In the genomic region with DNA sequence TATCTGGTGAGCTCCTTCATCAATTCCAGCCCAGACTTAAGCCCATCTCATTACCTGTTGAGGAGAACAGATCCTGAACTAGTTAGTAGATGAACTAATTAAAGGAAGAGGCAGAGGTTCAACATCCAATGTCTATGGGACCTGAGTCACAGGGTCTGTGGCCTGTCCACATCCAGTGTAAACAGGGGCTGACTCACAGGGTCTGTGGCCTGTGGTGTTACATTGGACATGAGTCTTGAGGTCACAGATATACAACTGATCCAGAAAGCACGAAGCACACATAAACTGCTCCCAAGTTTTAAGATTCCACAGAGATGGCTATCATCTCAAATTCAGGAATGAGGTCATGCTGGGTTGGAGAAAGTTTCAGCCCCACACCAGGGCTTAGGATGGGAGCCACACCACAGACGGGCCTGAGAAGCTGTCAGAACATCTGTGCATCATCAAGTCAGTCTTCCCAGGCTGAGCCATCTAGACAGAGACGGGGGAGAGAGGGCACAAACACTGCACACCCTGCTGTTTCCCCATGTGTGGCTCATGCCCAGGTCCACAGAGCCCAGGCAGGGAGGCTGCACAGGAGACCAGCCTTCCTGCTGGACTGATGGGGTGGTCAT, we compare ENCODE assay signal across 11 mouse cellular contexts.
A peak's percentile ranks its signal among the peaks of the same experiment; 100 is the strongest.
DNase-seq lines count a peak whose midpoint lies in the region; ATAC-seq and TF ChIP-seq lines count a peak whose summit lies in the region.
"Had no signal": no experiment of that assay in that cellular context is flagged by ENCODE, and none has a peak within 500 bp of the region (broad histone marks: within the 10 kb centered on the region; RNA-seq: fewer than 3 reads in every experiment).

No protein-coding gene starts in this region.

- DNase-seq in heart, postnatal 4 days = no peak
- DNase-seq in lung, postnatal 0 days (ENCODE audit: low spot score) = no peak
- DNase-seq in lung, postnatal 10 days = no peak
- DNase-seq in yolk sac, embryonic 10.5 days (ENCODE audit: low spot score) = peak; percentile 19
- no peak for DNase-seq in spleen, postnatal 36 days (ENCODE audit: low spot score in 2 of 2)
- DNase-seq: cerebellum, postnatal 25 days; left cerebral cortex, postnatal 4 days had no signal

- no peaks in the 10 kb centered on the region for H3K36me3 ChIP-seq in heart, embryonic 16.5 days (ENCODE audit: control insufficient read depth, insufficient read depth)
- no peaks in the 10 kb centered on the region for H3K36me3 ChIP-seq in lung, postnatal 0 days (ENCODE audit: insufficient read depth, low read length)
- H3K36me3 ChIP-seq in embryonic facial prominence, embryonic 13.5 days = no peaks in the 10 kb centered on the region
- H3K36me3 ChIP-seq: neural tube, embryonic 12.5 days had no signal

- no peaks in the 10 kb centered on the region for H3K27me3 ChIP-seq in heart, embryonic 16.5 days (ENCODE audit: control insufficient read depth, insufficient read depth, low read length)
- H3K27me3 ChIP-seq in lung, postnatal 0 days (replicated peaks; ENCODE audit: insufficient read depth, low read length) = no peaks in the 10 kb centered on the region
- no peaks in the 10 kb centered on the region for H3K27me3 ChIP-seq in embryonic facial prominence, embryonic 13.5 days
- H3K27me3 ChIP-seq: neural tube, embryonic 12.5 days had no signal

- peaks cover 23% of the 10 kb centered on the region for H3K4me1 ChIP-seq in heart, embryonic 16.5 days (ENCODE audit: control insufficient read depth, insufficient read depth, low read length)
- H3K4me1 ChIP-seq in lung, postnatal 0 days (ENCODE audit: insufficient read depth, low read depth, low read length) = no peaks in the 10 kb centered on the region
- peaks cover 15% of the 10 kb centered on the region for H3K4me1 ChIP-seq in embryonic facial prominence, embryonic 13.5 days
- H3K4me1 ChIP-seq: neural tube, embryonic 12.5 days had no signal

- TF ChIP-seq EP300 in lung, postnatal 0 days (IDR thresholded peaks at IDR 0.05) = no peak

- H3K4me3 ChIP-seq in heart, embryonic 16.5 days (ENCODE audit: low read length) = no peak overlapping the region
- no peak overlapping the region for H3K4me3 ChIP-seq in lung, postnatal 0 days (ENCODE audit: low read depth, low read length)
- no peak overlapping the region for H3K4me3 ChIP-seq in embryonic facial prominence, embryonic 13.5 days
- H3K4me3 ChIP-seq: neural tube, embryonic 12.5 days had no signal

- peak overlapping the region; percentile 43; the same call in 1 of the 2 replicates for H3K4me2 ChIP-seq in heart, embryonic 16.5 days (ENCODE audit: low read depth, low read length)
- no peak overlapping the region for H3K4me2 ChIP-seq in lung, postnatal 0 days (replicated peaks; ENCODE audit: low read depth, low read length)
- H3K4me2 ChIP-seq in embryonic facial prominence, embryonic 13.5 days = peak overlapping the region; percentile 24; the same call in 1 of the 2 replicates
- H3K4me2 ChIP-seq: neural tube, embryonic 12.5 days had no signal

- peak overlapping the region; percentile 29; the same call in 1 of the 2 replicates for H3K27ac ChIP-seq in heart, embryonic 16.5 days (ENCODE audit: low read length)
- H3K27ac ChIP-seq in lung, postnatal 0 days (ENCODE audit: low read length) = no peak overlapping the region
- peak overlapping the region; percentile 74 for H3K27ac ChIP-seq in embryonic facial prominence, embryonic 13.5 days
- H3K27ac ChIP-seq: neural tube, embryonic 12.5 days had no signal

- peak overlapping the region; percentile 25; the same call in 1 of the 2 replicates for H3K9ac ChIP-seq in heart, embryonic 16.5 days (ENCODE audit: low read length)
- no peak overlapping the region for H3K9ac ChIP-seq in lung, postnatal 0 days (replicated peaks; ENCODE audit: low read depth)
- no peak overlapping the region for H3K9ac ChIP-seq in embryonic facial prominence, embryonic 13.5 days
- H3K9ac ChIP-seq: neural tube, embryonic 12.5 days had no signal

- WGBS in heart, embryonic 16.5 days = 35% methylated on average over 3 of the region's 3 CpGs
- WGBS in lung, postnatal 0 days = 58% methylated on average over 3 of the region's 3 CpGs
- 28% methylated on average over 3 of the region's 3 CpGs for WGBS in embryonic facial prominence, embryonic 13.5 days

- ATAC-seq in heart, embryonic 16.5 days (replicated peaks; ENCODE audit: extremely low read depth, insufficient read depth, low FRiP score) = 0 out of 2 replicates have a peak, but pooled peaks have one; percentile 23
- peak; percentile 41; the same call in 1 of the 2 replicates for ATAC-seq in lung, postnatal 0 days
- ATAC-seq in embryonic facial prominence, embryonic 13.5 days (ENCODE audit: insufficient number of reproducible peaks, insufficient read depth, low FRiP score, low TSS enrichment, low read depth) = peak; percentile 15; the same call in 1 of the 2 replicates
- ATAC-seq: forebrain, embryonic 14.5 days had no signal

- H3K9me3 ChIP-seq in heart, embryonic 16.5 days (replicated peaks; ENCODE audit: control insufficient read depth, low read length) = no peaks in the 10 kb centered on the region; the same call in 1 of the 2 replicates
- no peaks in the 10 kb centered on the region for H3K9me3 ChIP-seq in lung, postnatal 0 days (ENCODE audit: low read length)
- H3K9me3 ChIP-seq in embryonic facial prominence, embryonic 13.5 days = no peaks in the 10 kb centered on the region
- H3K9me3 ChIP-seq: neural tube, embryonic 12.5 days had no signal

- no peak for TF ChIP-seq CTCF in lung, postnatal 0 days (IDR thresholded peaks at IDR 0.05)
